Mouse (Mus musculus): ENCODE data around the gene Lbx2. TPM values are rescaled to one million over a fixed set of nuclear protein-coding genes. Genes with fewer than 3 reads are reported as not detected.

Lbx2 gene
- polyA plus RNA-seq, 1 experiment from 2014 or later, result not detected

- peaks cover 24% of the 10 kb centered on the region for H3K4me1 ChIP-seq (ENCODE audit: control insufficient read depth, insufficient read depth, low read length)
Measured at GRCm38 (mm10) chr6:83053136-83053960, 32.8 kb upstream of the Lbx2 start.

GRCm38 (mm10) chr6:83054074-83054851 lies 31.9 kb upstream of the Lbx2 start, which contains the start of gene Aup1:
Aup1 (plus strand) TSS chr6:83054521.
- peak; percentile 98 for ATAC-seq
- Histone ChIP-seq H3K36me3 (ENCODE audit: control insufficient read depth, insufficient read depth, low read length) (peaks cover 18% of the 10 kb centered on the region; the same call in 1 of the 2 replicates), H3K9me3 (replicated peaks; ENCODE audit: control insufficient read depth, low read length, poor library complexity, severe bottlenecking) (no peaks in the 10 kb centered on the region), H3K9ac (ENCODE audit: low read depth, low read length) (peak within 1 kb of the TSS; percentile 96), H3K27me3 (ENCODE audit: control insufficient read depth, insufficient read depth, low read depth, low read length) (no peaks in the 10 kb centered on the region), H3K4me2 (ENCODE audit: low read length) (peak within 1 kb of the TSS; percentile 87), H3K27ac (ENCODE audit: low read length) (peak within 1 kb of the TSS; percentile 87), H3K4me1 (ENCODE audit: control insufficient read depth, insufficient read depth, low read length) (peaks cover 24% of the 10 kb centered on the region), H3K4me3 (ENCODE audit: low read depth, low read length) (peak within 1 kb of the TSS; percentile 100)
- WGBS, result under 1% methylated on average over 64 of the region's 64 CpGs

More at GRCm38 (mm10) chr6:83053136-83053960, 32.8 kb upstream of the Lbx2 start:
- peak; percentile 10; the same call in 1 of the 2 replicates for ATAC-seq
- Histone ChIP-seq H3K36me3 (ENCODE audit: control insufficient read depth, insufficient read depth, low read length) (peaks cover 18% of the 10 kb centered on the region; the same call in 1 of the 2 replicates), H3K27ac (ENCODE audit: low read length) (peak overlapping the region; percentile 87), H3K9me3 (replicated peaks; ENCODE audit: control insufficient read depth, low read length, poor library complexity, severe bottlenecking) (no peaks in the 10 kb centered on the region), H3K4me3 (ENCODE audit: low read depth, low read length) (peak overlapping the region; percentile 100), H3K27me3 (ENCODE audit: control insufficient read depth, insufficient read depth, low read depth, low read length) (no peaks in the 10 kb centered on the region), H3K4me2 (ENCODE audit: low read length) (peak overlapping the region; percentile 83), H3K9ac (ENCODE audit: low read depth, low read length) (peak overlapping the region; percentile 96)
- WGBS, result 3% methylated on average over 26 of the region's 26 CpGs

GRCm38 (mm10) chr6:83054871-83055431 lies 31.2 kb upstream of the Lbx2 start, which contains the start of gene Htra2:
Htra2 (minus strand) TSS chr6:83055273.
- WGBS, result under 1% methylated on average over 50 of the region's 50 CpGs
- H3K4me2 ChIP-seq (ENCODE audit: low read length), result peak within 1 kb of the TSS; percentile 87
- peak within 1 kb of the TSS; percentile 96 for H3K9ac ChIP-seq (ENCODE audit: low read depth, low read length)
- H3K36me3 ChIP-seq (ENCODE audit: control insufficient read depth, insufficient read depth, low read length), result peaks cover 18% of the 10 kb centered on the region; the same call in 1 of the 2 replicates
- H3K9me3 ChIP-seq (replicated peaks; ENCODE audit: control insufficient read depth, low read length, poor library complexity, severe bottlenecking), result no peaks in the 10 kb centered on the region
- H3K27ac ChIP-seq (ENCODE audit: low read length), result peak within 1 kb of the TSS; percentile 87
- peaks cover 24% of the 10 kb centered on the region for H3K4me1 ChIP-seq (ENCODE audit: control insufficient read depth, insufficient read depth, low read length)
- H3K4me3 ChIP-seq (ENCODE audit: low read depth, low read length), result peak within 1 kb of the TSS; percentile 100
- ATAC-seq, result peak; percentile 32
- no peaks in the 10 kb centered on the region for H3K27me3 ChIP-seq (ENCODE audit: control insufficient read depth, insufficient read depth, low read depth, low read length)

- no peak within 1 kb of the TSS for H3K4me2 ChIP-seq (ENCODE audit: low read length)
- H3K9me3 ChIP-seq (replicated peaks; ENCODE audit: control insufficient read depth, low read length, poor library complexity, severe bottlenecking), result no peaks in the 10 kb centered on the region
- H3K36me3 ChIP-seq (ENCODE audit: control insufficient read depth, insufficient read depth, low read length), result peaks cover 7% of the 10 kb centered on the region; the same call in 1 of the 2 replicates
- H3K9ac ChIP-seq (ENCODE audit: low read depth, low read length), result no peak within 1 kb of the TSS
- WGBS, result 65% methylated on average over 3 of the region's 3 CpGs
- no peak within 1 kb of the TSS for H3K4me3 ChIP-seq (ENCODE audit: low read depth, low read length)
- H3K27ac ChIP-seq (ENCODE audit: low read length), result no peak within 1 kb of the TSS
- H3K27me3 ChIP-seq (ENCODE audit: control insufficient read depth, insufficient read depth, low read depth, low read length), result peaks cover 19% of the 10 kb centered on the region
- ATAC-seq, result no peak
- H3K4me1 ChIP-seq (ENCODE audit: control insufficient read depth, insufficient read depth, low read length), result peaks cover 19% of the 10 kb centered on the region
Measured at GRCm38 (mm10) chr6:83057790-83058189, 28.4 kb upstream of the Lbx2 start, which contains the start of gene Dqx1. Dqx1 (plus strand) TSS chr6:83057844.

- no peak overlapping the region for H3K9ac ChIP-seq (ENCODE audit: low read depth, low read length)
- peaks cover 7% of the 10 kb centered on the region; the same call in 1 of the 2 replicates for H3K36me3 ChIP-seq (ENCODE audit: control insufficient read depth, insufficient read depth, low read length)
- H3K4me1 ChIP-seq (ENCODE audit: control insufficient read depth, insufficient read depth, low read length), result peaks cover 14% of the 10 kb centered on the region
- no peak overlapping the region for H3K27ac ChIP-seq (ENCODE audit: low read length)
- no peak overlapping the region for H3K4me3 ChIP-seq (ENCODE audit: low read depth, low read length)
- peaks cover 28% of the 10 kb centered on the region for H3K27me3 ChIP-seq (ENCODE audit: control insufficient read depth, insufficient read depth, low read depth, low read length)
- no peak overlapping the region for H3K4me2 ChIP-seq (ENCODE audit: low read length)
- H3K9me3 ChIP-seq (replicated peaks; ENCODE audit: control insufficient read depth, low read length, poor library complexity, severe bottlenecking), result no peaks in the 10 kb centered on the region
- ATAC-seq, result no peak
- 77% methylated on average over 2 of the region's 2 CpGs for WGBS
Measured at GRCm38 (mm10) chr6:83058725-83059124, 27.4 kb upstream of the Lbx2 start.

- Histone ChIP-seq H3K36me3 (ENCODE audit: control insufficient read depth, insufficient read depth, low read length) (no peaks in the 10 kb centered on the region), H3K9ac (ENCODE audit: low read depth, low read length) (no peak overlapping the region), H3K9me3 (replicated peaks; ENCODE audit: control insufficient read depth, low read length, poor library complexity, severe bottlenecking) (no peaks in the 10 kb centered on the region), H3K27me3 (ENCODE audit: control insufficient read depth, insufficient read depth, low read depth, low read length) (peaks cover 83% of the 10 kb centered on the region), H3K4me3 (ENCODE audit: low read depth, low read length) (no peak overlapping the region), H3K4me1 (ENCODE audit: control insufficient read depth, insufficient read depth, low read length) (no peaks in the 10 kb centered on the region; the same call in 1 of the 2 replicates), H3K4me2 (ENCODE audit: low read length) (no peak overlapping the region), H3K27ac (ENCODE audit: low read length) (no peak overlapping the region)
- 27% methylated on average over 8 of the region's 8 CpGs for WGBS
- no peak for ATAC-seq
Measured at GRCm38 (mm10) chr6:83065995-83066394, 20.2 kb upstream of the Lbx2 start.

GRCm38 (mm10) chr6:83066441-83066840 lies 19.7 kb upstream of the Lbx2 start:
- no peak overlapping the region for H3K4me2 ChIP-seq (ENCODE audit: low read length)
- H3K36me3 ChIP-seq (ENCODE audit: control insufficient read depth, insufficient read depth, low read length), result no peaks in the 10 kb centered on the region
- H3K4me1 ChIP-seq (ENCODE audit: control insufficient read depth, insufficient read depth, low read length), result no peaks in the 10 kb centered on the region; the same call in 1 of the 2 replicates

GRCm38 (mm10) chr6:83068221-83068620 lies 17.9 kb upstream of the Lbx2 start:
- Histone ChIP-seq H3K9me3 (replicated peaks; ENCODE audit: control insufficient read depth, low read length, poor library complexity, severe bottlenecking) (no peaks in the 10 kb centered on the region), H3K9ac (ENCODE audit: low read depth, low read length) (no peak overlapping the region), H3K4me1 (ENCODE audit: control insufficient read depth, insufficient read depth, low read length) (no peaks in the 10 kb centered on the region; the same call in 1 of the 2 replicates), H3K36me3 (ENCODE audit: control insufficient read depth, insufficient read depth, low read length) (no peaks in the 10 kb centered on the region), H3K27ac (ENCODE audit: low read length) (no peak overlapping the region), H3K27me3 (ENCODE audit: control insufficient read depth, insufficient read depth, low read depth, low read length) (peaks cover 83% of the 10 kb centered on the region), H3K4me2 (ENCODE audit: low read length) (no peak overlapping the region), H3K4me3 (ENCODE audit: low read depth, low read length) (no peak overlapping the region)
- 7% methylated on average over 8 of the region's 8 CpGs for WGBS
- ATAC-seq, result no peak

More at GRCm38 (mm10) chr6:83066441-83066840, 19.7 kb upstream of the Lbx2 start:
- peaks cover 83% of the 10 kb centered on the region for H3K27me3 ChIP-seq (ENCODE audit: control insufficient read depth, insufficient read depth, low read depth, low read length)
- no peaks in the 10 kb centered on the region for H3K9me3 ChIP-seq (replicated peaks; ENCODE audit: control insufficient read depth, low read length, poor library complexity, severe bottlenecking)
- H3K9ac ChIP-seq (ENCODE audit: low read depth, low read length), result no peak overlapping the region
- no peak overlapping the region for H3K27ac ChIP-seq (ENCODE audit: low read length)
- no peak for ATAC-seq
- H3K4me3 ChIP-seq (ENCODE audit: low read depth, low read length), result no peak overlapping the region
- 30% methylated on average over 6 of the region's 6 CpGs for WGBS

Data from midbrain, embryonic 16.5 days (tissue).